Mouse (Mus musculus) myocyte (in vitro differentiated cells): ENCODE data around the gene Slc44a5. TPM values are rescaled to one million over a fixed set of nuclear protein-coding genes. Genes with fewer than 3 reads are reported as not detected.
"Not testable (repeated sequence)": the region's sequence is repeated elsewhere in the genome, so short reads cannot be mapped to it uniquely, and the experiment has no call there.

Source experiments
- H3K27me3 ChIP-seq: one replicate; pipeline ENCODE4 v1.6.1; 2011; ENCODE audit not compliant: control insufficient read depth, insufficient read depth, insufficient read length
- H3K36me3 ChIP-seq: one replicate; pipeline ENCODE4 v1.6.1; 2011; ENCODE audit not compliant: control insufficient read depth, insufficient read depth
- H3K4me2 ChIP-seq: one replicate; pipeline ENCODE4 v1.6.1; 2011; ENCODE audit warnings: low read depth, control low read depth
- H3K4me3 ChIP-seq: one replicate; pipeline ENCODE4 v1.5.1; 2011; ENCODE audit warnings: mild to moderate bottlenecking, control low read depth, moderate library complexity
- H3K79me2 ChIP-seq: one replicate; pipeline ENCODE4 v1.6.1; 2011; ENCODE audit not compliant: control insufficient read depth, insufficient read depth
- H3ac ChIP-seq: one replicate; pipeline ENCODE4 v1.6.1; 2011; ENCODE audit not compliant: control insufficient read depth, insufficient read length
- CEBPB ChIP-seq: IDR thresholded peaks from 2 replicates; pipeline ENCODE4 v1.6.1; 2011; ENCODE audit warnings: mild to moderate bottlenecking, moderate library complexity; ENCODE audit not compliant: poor library complexity, insufficient read depth, severe bottlenecking
- E2F4 ChIP-seq: IDR thresholded peaks from one replicate; pipeline ENCODE4 v1.6.1; 2011; ENCODE audit warnings: mild to moderate bottlenecking, control low read depth, moderate library complexity; ENCODE audit not compliant: insufficient read depth
- MAX ChIP-seq: IDR thresholded peaks from one replicate; pipeline ENCODE4 v1.6.1; 2011; ENCODE audit warnings: low read depth, mild to moderate bottlenecking, control low read depth
- MYOD1 ChIP-seq, 3 experiments: IDR thresholded peaks; one replicate each; pipeline ENCODE4 v1.6.1; 2011; ENCODE audit warnings: control low read depth in 2 of 3, low read depth in 2 of 3, mild to moderate bottlenecking in 2 of 3, moderate library complexity in 1 of 3; ENCODE audit not compliant: insufficient read length in 2 of 3, control insufficient read depth in 1 of 3
- MYOG ChIP-seq, 3 experiments: IDR thresholded peaks; one replicate each; pipeline ENCODE4 v1.6.1; 2011; ENCODE audit warnings: control low read depth in 2 of 3, low read depth in 2 of 3, mild to moderate bottlenecking in 2 of 3; ENCODE audit not compliant: insufficient read length in 2 of 3, control insufficient read depth in 1 of 3, insufficient read depth in 1 of 3
- POLR2A ChIP-seq: IDR thresholded peaks from one replicate; pipeline ENCODE4 v1.6.1; 2011; ENCODE audit warnings: low read depth, mild to moderate bottlenecking, control low read depth, moderate library complexity; ENCODE audit not compliant: insufficient read length
- POLR2AphosphoS2 ChIP-seq: IDR thresholded peaks from one replicate; pipeline ENCODE4 v1.6.1; 2011; ENCODE audit warnings: low read depth, control low read depth; ENCODE audit not compliant: insufficient read length
- REST ChIP-seq: IDR thresholded peaks from one replicate; pipeline ENCODE4 v1.6.1; 2011; ENCODE audit warnings: mild to moderate bottlenecking, control low read depth, moderate library complexity; ENCODE audit not compliant: insufficient read depth, insufficient read length
- SRF ChIP-seq: IDR thresholded peaks from one replicate; pipeline ENCODE4 v1.6.1; 2011; ENCODE audit warnings: low read depth; ENCODE audit not compliant: control insufficient read depth, insufficient read length
- TCF12 ChIP-seq: IDR thresholded peaks from one replicate; pipeline ENCODE4 v1.6.1; 2011; ENCODE audit warnings: mild to moderate bottlenecking, control low read depth; ENCODE audit not compliant: poor library complexity, insufficient read depth, severe bottlenecking
- TCF3 ChIP-seq: IDR thresholded peaks from one replicate; pipeline ENCODE4 v1.6.1; 2011; ENCODE audit warnings: low read depth, control low read depth; ENCODE audit not compliant: insufficient read length
- USF1 ChIP-seq: IDR thresholded peaks from one replicate; pipeline ENCODE4 v1.6.1; 2011; ENCODE audit warnings: low read depth, mild to moderate bottlenecking, control low read depth, moderate library complexity
- polyA plus RNA-seq: library from polyadenylated mRNA; unstranded; fragments of >200 nt; fragmentation: generic; extraction: Trizol; gene quantifications from one replicate; pipeline ENCODE4 v1.2.1, GENCODE M21; 2012; ENCODE audit warnings: missing spikeins

The Slc44a5 gene
- polyA plus RNA-seq, 1 experiment, result not detected

DNA sequence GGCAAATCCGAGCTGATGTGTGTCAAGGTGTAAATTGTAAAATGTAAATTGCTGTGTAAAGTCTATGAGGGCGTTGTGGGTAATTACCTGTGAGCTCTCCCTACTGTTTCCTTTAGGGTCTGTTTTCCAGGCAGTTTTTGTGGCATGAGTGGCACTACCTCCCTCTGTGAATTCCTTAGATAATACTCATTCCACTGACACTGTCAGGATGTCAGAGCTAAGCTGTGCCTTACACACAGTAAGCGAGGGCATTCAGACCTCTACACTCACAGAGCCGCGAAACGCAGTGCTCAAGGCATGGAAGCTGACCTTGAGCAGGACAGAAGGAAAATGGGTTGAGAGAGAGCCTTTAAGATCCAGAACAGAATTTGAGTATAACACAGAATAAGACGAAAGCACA is 80.1 kb downstream of the Slc44a5 start:
- no peak overlapping the region for H3K4me3 ChIP-seq
- no peak overlapping the region for H3K4me2 ChIP-seq
- H3K27me3 ChIP-seq, result no peaks in the 10 kb centered on the region
- H3K79me2 ChIP-seq, result no peaks in the 10 kb centered on the region
- H3ac ChIP-seq, result no peak overlapping the region
- H3K36me3 ChIP-seq, result no peaks in the 10 kb centered on the region
- TF ChIP-seq MYOD1 (IDR thresholded peaks at IDR 0.05; ENCODE audit: control insufficient read depth in 1 of 3, insufficient read length in 2 of 3, low read depth in 2 of 3) (no peak), POLR2A (no peak), TCF12 (no peak), MYOG (IDR thresholded peaks at IDR 0.05; ENCODE audit: control insufficient read depth in 1 of 3, insufficient read depth in 1 of 3, insufficient read length in 2 of 3, low read depth in 2 of 3) (no peak), SRF (no peak), REST (no peak), TCF3 (no peak), CEBPB (no peak), MAX (no peak), E2F4 (no peak), USF1 (no peak), POLR2AphosphoS2 (no peak)

DNA sequence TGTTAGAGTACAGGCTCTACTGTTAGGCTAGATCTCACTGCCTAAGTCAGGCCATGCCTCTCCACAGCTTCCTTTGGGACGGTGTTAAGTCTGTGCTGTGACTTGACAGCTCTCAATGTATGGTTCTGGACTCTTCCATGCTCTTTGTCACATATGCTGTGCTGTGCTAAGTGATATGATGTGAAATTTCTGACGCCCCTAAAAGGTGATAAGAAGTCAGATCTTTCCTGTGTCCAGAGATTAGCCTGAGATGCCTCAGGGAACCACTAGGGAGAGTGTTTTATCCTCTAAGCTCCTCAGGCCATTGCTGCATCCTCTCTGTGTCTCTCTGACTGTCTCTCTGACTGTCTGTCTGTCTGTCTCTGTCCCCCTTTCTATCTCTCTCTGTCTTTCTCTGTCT is 84.2 kb downstream of the Slc44a5 start:
- Histone ChIP-seq H3K27me3 (no peaks in the 10 kb centered on the region), H3K79me2 (no peaks in the 10 kb centered on the region), H3K4me3 (no peak overlapping the region), H3ac (no peak overlapping the region), H3K4me2 (no peak overlapping the region), H3K36me3 (no peaks in the 10 kb centered on the region)
- TF ChIP-seq MYOG (IDR thresholded peaks at IDR 0.05; ENCODE audit: control insufficient read depth in 1 of 3, insufficient read depth in 1 of 3, insufficient read length in 2 of 3, low read depth in 2 of 3), result no peak
- TF ChIP-seq SRF, result no peak

DNA sequence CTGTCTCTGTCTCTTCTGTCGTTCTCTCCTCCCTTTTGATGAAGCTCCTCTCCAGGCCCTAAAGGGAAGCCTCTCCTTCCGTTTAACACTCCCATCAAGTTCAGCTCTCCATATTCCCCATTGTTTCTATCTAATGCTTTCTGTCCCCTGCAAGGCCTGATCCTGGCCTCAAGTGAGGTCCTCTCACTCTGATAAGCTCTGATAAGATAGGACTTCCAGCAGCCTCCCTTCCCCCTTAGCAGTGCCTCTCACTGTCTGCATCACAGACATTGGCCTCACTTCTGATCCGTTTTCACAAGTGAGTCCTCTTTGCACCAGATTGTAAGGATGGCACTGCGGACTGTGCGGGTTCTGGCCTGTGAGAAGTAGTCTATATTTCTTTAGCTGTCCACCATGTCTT is 85.0 kb downstream of the Slc44a5 start:
- Histone ChIP-seq H3K4me2 (no peak overlapping the region), H3K36me3 (no peaks in the 10 kb centered on the region), H3K79me2 (no peaks in the 10 kb centered on the region), H3ac (no peak overlapping the region), H3K4me3 (no peak overlapping the region), H3K27me3 (no peaks in the 10 kb centered on the region)
- TF ChIP-seq TCF12, result no peak
- no peak for TF ChIP-seq E2F4
- TF ChIP-seq USF1, result no peak
- TF ChIP-seq POLR2A, result no peak
- no peak for TF ChIP-seq REST
- TF ChIP-seq SRF, result no peak
- no peak for TF ChIP-seq POLR2AphosphoS2
- no peak for TF ChIP-seq CEBPB
- TF ChIP-seq MYOG (IDR thresholded peaks at IDR 0.05; ENCODE audit: control insufficient read depth in 1 of 3, insufficient read depth in 1 of 3, insufficient read length in 2 of 3, low read depth in 2 of 3), result no peak
- no peak for TF ChIP-seq TCF3
- no peak for TF ChIP-seq MYOD1 (IDR thresholded peaks at IDR 0.05; ENCODE audit: control insufficient read depth in 1 of 3, insufficient read length in 2 of 3, low read depth in 2 of 3)
- TF ChIP-seq MAX, result no peak

DNA sequence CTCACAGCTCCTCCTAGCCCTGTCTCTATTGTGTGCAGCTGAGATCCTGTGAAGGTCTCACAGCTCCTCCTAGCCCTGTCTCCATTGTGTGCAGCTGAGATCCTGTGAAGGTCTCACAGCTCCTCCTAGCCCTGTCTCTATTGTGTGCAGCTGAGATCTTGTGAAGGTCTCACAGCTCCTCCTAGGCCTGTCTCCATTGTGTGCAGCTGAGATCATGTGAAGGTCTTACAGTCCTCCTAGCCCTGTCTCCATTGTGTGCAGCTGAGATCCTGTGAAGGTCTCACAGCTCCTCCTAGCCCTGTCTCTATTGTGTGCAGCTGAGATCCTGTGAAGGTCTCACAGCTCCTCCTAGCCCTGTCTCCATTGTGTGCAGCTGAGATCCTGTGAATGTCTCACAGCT is 98.8 kb downstream of the Slc44a5 start:
- not testable (repeated sequence) for H3K79me2 ChIP-seq, H3ac ChIP-seq, H3K4me2 ChIP-seq, H3K36me3 ChIP-seq, H3K4me3 ChIP-seq, H3K27me3 ChIP-seq

DNA sequence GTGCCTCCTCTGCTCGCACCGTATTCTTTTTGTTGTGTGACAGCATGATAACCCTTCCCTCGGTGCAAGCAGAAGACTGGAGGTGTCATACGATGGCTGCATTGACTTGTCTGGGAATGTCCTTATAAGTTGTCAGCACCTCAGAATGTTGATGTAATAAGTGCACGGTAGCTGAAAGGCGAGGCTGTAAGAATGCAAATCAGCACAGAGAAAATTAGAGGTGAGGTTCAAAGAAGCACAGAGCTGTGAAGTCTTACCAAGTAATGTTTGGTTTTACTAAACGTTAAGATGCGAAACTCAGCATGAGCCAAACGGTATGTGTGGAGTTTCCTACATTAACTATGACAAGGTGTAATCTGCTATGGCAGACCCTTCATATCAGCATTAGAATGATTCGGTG is 102.5 kb downstream of the Slc44a5 start:
- Histone ChIP-seq H3K79me2 (no peaks in the 10 kb centered on the region), H3K36me3 (no peaks in the 10 kb centered on the region), H3ac (no peak overlapping the region), H3K27me3 (no peaks in the 10 kb centered on the region), H3K4me3 (no peak overlapping the region), H3K4me2 (no peak overlapping the region)
- TF ChIP-seq USF1, result no peak
- no peak for TF ChIP-seq MYOD1 (IDR thresholded peaks at IDR 0.05; ENCODE audit: control insufficient read depth in 1 of 3, insufficient read length in 2 of 3, low read depth in 2 of 3)
- no peak for TF ChIP-seq TCF3
- no peak for TF ChIP-seq CEBPB
- no peak for TF ChIP-seq MAX
- TF ChIP-seq REST, result no peak
- TF ChIP-seq SRF, result no peak
- no peak for TF ChIP-seq TCF12
- TF ChIP-seq POLR2AphosphoS2, result no peak
- TF ChIP-seq POLR2A, result no peak
- no peak for TF ChIP-seq E2F4
- TF ChIP-seq MYOG (IDR thresholded peaks at IDR 0.05; ENCODE audit: control insufficient read depth in 1 of 3, insufficient read depth in 1 of 3, insufficient read length in 2 of 3, low read depth in 2 of 3), result no peak
